Mouse (Mus musculus) mesoderm, embryonic 11.5 days (tissue): ENCODE measurements around the gene Otop1.
A peak's percentile ranks its signal among the peaks of the same experiment; 100 is the strongest.

ENCODE experiments used
- DNase-seq: peaks from one replicate; pipeline ENCODE4 v3.0.0-alpha.2; 2012; ENCODE audit warnings: low read depth, low spot score

Otop1 gene

GRCm38 (mm10) chr5:38301761-38302411 is 26.1 kb downstream of the Otop1 start:
- no peak for DNase-seq

GRCm38 (mm10) chr5:38302651-38303050 is 26.9 kb downstream of the Otop1 start:
- no peak for DNase-seq

GRCm38 (mm10) chr5:38305241-38305640 is 29.5 kb downstream of the Otop1 start:
- DNase-seq: no peak

GRCm38 (mm10) chr5:38307255-38308101 is 31.7 kb downstream of the Otop1 start:
- DNase-seq: peak; percentile 93

- DNase-seq: peak; percentile 63
Observed at GRCm38 (mm10) chr5:38308873-38309272, 33.1 kb downstream of the Otop1 start.

GRCm38 (mm10) chr5:38309795-38310194 is 34.0 kb downstream of the Otop1 start:
- DNase-seq: no peak

GRCm38 (mm10) chr5:38318966-38319786 is 43.4 kb downstream of the Otop1 start, which contains the start of gene Drd5:
Gene Drd5, plus strand, starts transcription at chr5:38319367.
- peak; percentile 20 for DNase-seq

- no peak for DNase-seq
Observed at GRCm38 (mm10) chr5:38333381-38333780, 57.6 kb downstream of the Otop1 start.

GRCm38 (mm10) chr5:38334582-38334981 is 58.8 kb downstream of the Otop1 start:
- DNase-seq: no peak

- DNase-seq: no peak
Observed at GRCm38 (mm10) chr5:38343101-38343500, 67.3 kb downstream of the Otop1 start.

- peak; percentile 73 for DNase-seq
Observed at GRCm38 (mm10) chr5:38346646-38347432, 71.1 kb downstream of the Otop1 start.

- peak; percentile 65 for DNase-seq
Observed at GRCm38 (mm10) chr5:38350351-38350929, 74.7 kb downstream of the Otop1 start.
